Mouse (Mus musculus) heart, postnatal 14 days (tissue): ENCODE data around the gene Cmtm6. TPM values are rescaled to one million over a fixed set of nuclear protein-coding genes. Genes with fewer than 3 reads are reported as not detected.
A peak's percentile ranks its signal among the peaks of the same experiment; 100 is the strongest.
"Not testable (repeated sequence)": the region's sequence is repeated elsewhere in the genome, so short reads cannot be mapped to it uniquely, and the experiment has no call there.

Experiments
- DNase-seq, 2 experiments: peaks; one replicate each; pipeline ENCODE4 v3.0.0; 2021 to 2022
- intact Hi-C: fragments of 180-260 bp; cut with DNase I; formaldehyde crosslinking; loops from one replicate; pipeline ENCODE4 v1.15.1; 2025
- long read RNA-seq, 2 experiments: library from polyadenylated mRNA; stranded (forward); transcript quantifications; one replicate each; pipeline ENCODE4 v2.0.0; 2021
- total RNA-seq, 2 experiments: library from RNA; stranded (reverse); gene quantifications; 2 replicates each; pipeline ENCODE4 v1.2.3; 2021

The Cmtm6 gene
- 10 to 100 TPM; 28.4 to 30.4 TPM for total RNA-seq
- long read RNA-seq, experiment 1, transcript Cmtm6-201 (4 exons, 3,383 nt) = major isoform, 97 of 107 reads
- long read RNA-seq, experiment 1, partial matches to known transcripts = 1 of 107 reads
- long read RNA-seq, experiment 1, other reads (novel, unspliced or antisense) = 9 of 107 reads
- long read RNA-seq, experiment 2, transcript Cmtm6-201 (4 exons, 3,383 nt) = major isoform, 98 of 104 reads
- long read RNA-seq, experiment 2, partial matches to known transcripts = 4 of 104 reads
- long read RNA-seq, experiment 2, other reads (novel, unspliced or antisense) = 2 of 104 reads

DNA sequence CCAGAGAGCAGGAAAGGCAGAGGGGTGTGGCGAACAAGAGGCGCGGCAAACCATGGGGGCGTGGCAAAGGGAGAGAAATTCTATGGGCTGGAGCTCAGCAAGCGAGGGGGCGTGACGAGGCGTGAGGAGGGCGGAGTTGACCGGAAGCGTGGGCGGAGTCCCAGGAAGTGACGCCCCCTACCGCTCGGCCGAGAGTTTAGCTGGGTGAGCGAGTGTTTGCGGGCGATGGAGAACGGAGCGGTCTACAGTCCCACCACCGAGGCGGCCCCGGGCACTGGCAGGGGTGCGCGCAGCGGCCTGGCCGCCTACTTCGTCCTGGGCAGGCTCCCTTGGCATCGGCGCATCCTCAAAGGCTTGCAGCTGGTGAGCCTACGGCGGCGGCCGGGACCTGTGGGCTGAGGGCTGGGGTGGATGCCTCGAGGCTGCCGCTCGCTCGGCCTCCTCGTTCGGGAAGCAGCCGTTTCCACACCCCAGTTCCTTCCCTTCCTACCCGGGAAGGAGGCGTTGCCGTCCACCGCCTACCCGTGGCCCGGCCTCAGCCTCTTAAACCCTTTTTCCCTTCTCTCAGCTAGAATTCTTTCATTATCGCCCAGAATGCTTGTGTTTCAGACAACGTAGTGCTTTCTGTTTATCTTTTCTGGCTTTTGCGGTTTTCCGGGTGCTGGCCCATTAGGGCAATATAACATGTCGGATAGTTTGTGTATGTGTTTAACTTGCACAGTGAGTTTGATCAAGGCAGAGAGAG is at the start of gene Cmtm6:
Gene Cmtm6, plus strand, starts transcription at position 106 of the 745 bp plus-strand sequence.
- intact Hi-C loops = loop anchor here (2.0 kb wide), 1 partner anchor 42 kb away; the partner anchor contains the start of gene Dync1li1
- peak; percentile 99 for DNase-seq

DNA sequence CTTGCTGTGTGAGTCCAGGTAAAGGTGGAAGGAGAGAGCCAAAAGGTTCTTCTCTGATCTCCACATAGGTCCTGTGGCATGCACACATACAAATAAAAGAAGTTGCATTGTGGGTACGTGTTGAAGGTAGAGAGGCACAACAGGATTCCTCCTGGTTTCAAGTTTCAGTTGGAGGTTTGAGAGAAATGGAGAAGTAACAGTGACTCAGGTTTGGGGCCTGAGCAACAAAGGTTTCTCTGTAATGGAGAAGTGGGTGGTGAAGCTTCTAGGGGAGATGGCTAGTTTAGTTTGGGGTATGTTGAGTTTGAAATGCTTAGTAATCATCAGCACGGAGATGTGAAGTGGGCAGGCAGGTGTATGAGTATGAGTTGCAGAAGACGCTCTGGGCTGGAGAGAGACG is 48.7 kb upstream of the Cmtm6 start:
- intact Hi-C loops = no loop called here
- no peak for DNase-seq

DNA sequence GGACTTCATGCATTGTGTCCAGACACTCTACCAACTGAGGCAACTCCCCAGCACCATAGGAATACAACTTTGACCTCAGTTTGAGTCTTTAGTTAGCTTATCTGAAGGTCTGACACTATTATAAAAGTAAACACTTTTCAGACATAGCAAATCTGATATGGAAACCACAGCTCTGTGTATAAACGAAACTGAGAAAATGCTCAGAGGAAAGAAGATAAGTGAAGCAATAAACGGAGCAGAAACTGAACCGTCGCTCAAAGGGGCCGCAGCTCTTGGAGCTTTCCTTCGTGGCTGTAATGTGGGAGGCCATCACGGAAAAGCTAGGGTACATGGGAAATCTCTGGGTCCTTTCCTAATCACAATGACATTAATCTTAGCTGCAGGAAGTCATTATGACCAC is 44.7 kb upstream of the Cmtm6 start:
- intact Hi-C loops = loop anchor here (5.0 kb wide), 1 partner anchor 39 kb away; no protein-coding TSS in a partner anchor

DNA sequence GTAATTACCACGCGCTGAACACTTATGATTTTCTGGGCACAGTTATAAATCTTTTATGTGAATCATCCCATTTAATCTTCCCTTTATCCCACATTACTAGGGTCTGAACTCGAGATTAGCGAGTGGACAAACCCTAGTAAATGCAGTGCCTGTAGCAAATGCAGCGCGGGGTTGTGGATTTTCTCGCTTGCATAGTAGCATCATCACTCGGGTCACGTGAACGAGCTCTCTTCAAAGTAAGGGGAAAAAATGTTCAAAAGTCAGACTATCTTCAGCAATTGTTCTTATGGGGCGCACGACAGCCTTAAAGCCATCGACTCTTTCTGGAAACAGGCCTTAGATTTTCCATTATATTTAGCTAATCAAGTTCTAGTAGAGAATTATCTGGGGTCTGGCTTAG is 43.3 kb upstream of the Cmtm6 start:
- intact Hi-C loops = loop anchor here (2.0 to 5.0 kb wide), 2 partner anchors 40 to 43 kb away; partner anchors contain the start of gene Cmtm6
- DNase-seq = no peak

More for the DNA sequence above, 44.7 kb upstream of the Cmtm6 start:
- no peak for DNase-seq

DNA sequence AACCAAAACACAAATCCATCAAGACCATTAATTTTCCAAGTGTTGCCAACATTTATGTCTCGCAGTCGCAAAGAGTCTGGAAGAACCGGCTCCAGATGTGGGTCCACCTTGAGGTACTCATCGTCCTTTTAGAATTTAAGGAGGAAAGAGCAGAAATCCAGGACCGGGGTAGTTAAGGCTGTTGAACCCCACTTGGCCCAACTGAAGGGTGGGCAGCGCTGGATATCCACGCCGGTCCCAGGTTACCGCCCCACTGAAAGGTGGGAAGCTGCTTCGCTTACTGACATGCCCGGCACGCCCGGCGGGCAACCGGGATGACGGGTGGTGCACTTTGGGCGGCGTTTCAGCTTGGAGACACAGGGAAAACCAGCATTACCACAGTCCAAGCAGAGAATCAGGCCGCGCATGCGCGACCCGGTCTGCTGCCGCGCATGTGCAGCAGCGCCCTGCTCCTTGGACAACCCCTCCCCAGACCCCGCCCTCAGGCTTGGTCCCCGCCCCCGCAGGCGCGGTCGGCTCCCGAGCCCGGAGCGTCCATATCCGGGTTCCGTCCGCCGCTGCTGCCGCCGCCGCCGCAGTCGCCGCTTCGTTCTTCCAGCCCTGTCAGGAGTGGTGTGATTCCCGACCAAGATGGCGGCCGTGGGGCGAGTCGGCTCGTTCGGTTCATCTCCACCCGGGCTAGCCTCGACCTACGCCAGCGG is 42.5 kb upstream of the Cmtm6 start, which contains the start of gene Dync1li1:
Gene Dync1li1, plus strand, starts transcription at position 539 of the 701 bp plus-strand sequence.
- DNase-seq = peak; percentile 99
- intact Hi-C loops = loop anchor here (2.0 to 5.0 kb wide), 2 partner anchors 41 to 42 kb away; partner anchors contain the start of gene Cmtm6

DNA sequence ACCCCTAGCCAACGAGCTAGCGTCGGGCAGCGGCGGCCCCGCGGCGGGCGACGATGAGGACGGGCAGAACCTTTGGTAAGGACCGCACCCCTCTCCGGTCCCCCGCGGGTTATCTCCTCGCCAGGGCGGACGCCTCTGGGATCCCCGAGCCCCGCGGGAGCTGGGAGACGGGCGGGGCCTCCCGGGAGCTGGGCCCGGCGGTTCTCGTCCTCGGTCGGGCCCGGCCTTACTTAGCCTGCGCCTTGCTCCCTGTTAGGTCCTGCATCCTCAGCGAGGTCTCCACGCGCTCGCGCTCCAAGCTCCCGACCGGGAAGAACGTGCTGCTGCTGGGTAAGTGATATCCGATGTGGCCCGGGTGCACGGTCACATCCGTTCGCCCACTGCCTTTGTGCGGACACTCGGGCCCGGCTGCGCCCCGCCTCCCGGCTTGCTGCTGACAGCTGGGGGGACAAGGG is 41.9 kb upstream of the Cmtm6 start:
- intact Hi-C loops = loop anchor here (2.0 to 5.0 kb wide), 2 partner anchors 42 kb away; partner anchors contain the start of gene Cmtm6
- no peak for DNase-seq

DNA sequence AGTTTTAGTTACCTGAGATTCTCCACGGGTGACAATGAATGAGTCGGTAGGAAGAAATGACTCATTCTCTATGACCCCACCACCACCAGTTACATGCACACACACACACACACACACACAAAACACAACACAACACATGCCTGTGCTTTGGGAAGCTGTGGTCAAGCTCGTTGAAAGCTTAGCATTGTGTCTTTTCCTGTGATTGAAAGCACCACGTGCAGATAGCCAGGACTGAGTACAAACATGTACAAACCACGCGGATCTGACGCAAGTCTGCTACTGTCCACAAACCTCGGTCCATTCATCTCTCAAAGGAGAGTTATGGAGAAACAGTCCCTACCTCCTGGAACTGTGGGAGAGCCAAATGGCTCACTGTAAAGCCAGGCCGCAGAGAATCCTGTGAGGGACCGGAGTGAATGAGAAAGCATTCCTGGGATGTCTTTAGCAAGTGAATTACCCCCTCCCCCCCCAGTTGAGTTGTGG is 40.8 kb upstream of the Cmtm6 start:
- no peak for DNase-seq
- intact Hi-C loops = no loop called here

DNA sequence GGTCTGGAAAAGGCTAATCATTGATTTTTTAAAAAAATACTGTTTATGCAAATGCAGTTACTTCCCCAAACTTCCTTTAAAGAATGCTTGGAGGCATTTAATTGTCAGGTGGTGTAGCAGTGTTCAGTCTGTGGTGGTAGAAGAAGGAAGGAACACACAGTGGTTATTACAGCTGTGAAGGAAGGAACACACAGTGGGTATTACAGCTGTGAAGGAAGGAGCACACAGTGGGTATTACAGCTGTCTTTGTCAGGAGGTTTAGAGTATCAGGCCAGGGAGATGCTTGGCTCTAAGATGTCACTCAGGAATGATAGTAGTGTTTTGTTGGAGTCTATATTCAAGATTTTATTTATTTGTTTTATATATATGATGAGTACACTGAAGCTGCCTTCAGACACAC is 39.8 kb upstream of the Cmtm6 start:
- intact Hi-C loops = no loop called here
- DNase-seq = no peak

DNA sequence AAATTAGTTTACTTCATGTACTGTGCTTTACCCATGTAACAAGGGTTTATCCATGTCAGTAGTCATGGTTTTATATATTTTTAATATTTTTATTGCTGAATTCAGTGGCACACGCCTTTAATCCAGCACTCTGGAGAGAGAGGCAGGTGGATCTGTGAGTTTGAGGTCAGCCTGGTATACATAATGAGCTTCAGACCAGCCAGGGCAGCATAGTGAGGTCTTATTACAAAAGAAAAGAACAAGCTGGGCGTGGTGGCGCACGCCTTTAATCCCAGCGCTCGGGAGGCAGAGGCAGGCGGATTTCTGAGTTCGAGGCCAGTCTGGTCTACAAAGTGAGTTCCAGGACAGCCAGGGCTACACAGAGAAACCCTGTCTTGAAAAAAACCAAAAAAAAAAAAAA is 35.3 kb upstream of the Cmtm6 start:
- DNase-seq, intact Hi-C loops: not testable (repeated sequence)

DNA sequence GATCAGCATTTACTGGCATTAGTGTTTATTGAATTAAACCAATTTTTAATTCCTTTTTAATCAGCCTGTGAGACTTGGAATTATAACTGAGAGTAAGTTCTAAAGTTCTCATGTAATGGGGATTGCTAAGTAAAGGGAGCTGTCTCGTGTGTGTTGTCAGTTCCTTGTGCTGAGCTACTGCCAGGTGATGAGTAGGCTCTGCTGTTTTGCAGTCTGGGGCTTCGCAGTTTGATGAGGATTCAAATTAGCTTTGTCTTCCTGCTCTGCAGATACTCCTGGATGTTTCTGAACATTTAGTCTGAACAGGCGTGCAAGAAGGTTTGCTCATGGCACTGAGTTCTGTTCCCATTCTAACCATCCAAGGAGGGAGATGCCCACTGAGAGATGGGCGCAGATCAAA is 33.8 kb upstream of the Cmtm6 start:
- no peak for DNase-seq
- intact Hi-C loops = no loop called here

DNA sequence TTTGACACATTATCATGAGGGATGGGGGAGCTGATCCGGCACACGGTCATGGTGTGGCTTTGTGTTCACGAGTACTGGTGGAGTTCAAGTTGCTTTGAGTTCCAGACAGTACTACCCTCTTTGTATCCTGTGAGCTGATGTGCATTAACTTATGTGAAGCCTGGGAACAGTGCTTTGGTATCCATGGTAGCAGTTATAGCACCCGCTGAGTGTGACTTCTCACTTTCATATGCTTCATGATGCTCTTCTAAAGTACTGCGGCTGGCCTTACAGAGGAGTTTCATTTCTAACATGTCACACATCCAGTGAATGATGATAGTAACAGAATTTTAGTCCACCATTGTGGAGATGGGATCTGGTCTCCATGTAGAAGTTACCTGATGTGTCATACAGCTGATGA is 33.0 kb upstream of the Cmtm6 start:
- intact Hi-C loops = no loop called here
- DNase-seq = no peak

DNA sequence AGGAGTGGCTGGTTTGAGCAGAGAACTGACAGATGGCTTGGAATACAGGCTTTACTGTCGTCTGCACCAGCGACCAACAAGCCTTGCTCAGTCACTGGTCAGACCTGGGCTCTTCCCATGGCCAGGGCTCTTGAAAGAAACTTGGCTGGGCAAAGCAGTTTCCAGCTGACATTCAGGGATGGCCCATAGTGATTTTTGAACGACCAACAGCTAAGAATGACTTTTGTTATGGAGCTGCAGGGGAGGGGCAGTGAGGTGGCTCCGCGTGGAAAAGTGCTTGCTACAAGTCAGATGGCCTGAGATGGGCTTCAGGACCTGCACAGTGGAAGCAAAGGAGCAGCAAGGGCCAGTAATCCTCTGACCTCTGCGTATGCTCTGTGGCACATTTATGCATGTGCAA is 31.7 kb upstream of the Cmtm6 start:
- peak; percentile 16 to 22 for DNase-seq
- intact Hi-C loops = no loop called here

DNA sequence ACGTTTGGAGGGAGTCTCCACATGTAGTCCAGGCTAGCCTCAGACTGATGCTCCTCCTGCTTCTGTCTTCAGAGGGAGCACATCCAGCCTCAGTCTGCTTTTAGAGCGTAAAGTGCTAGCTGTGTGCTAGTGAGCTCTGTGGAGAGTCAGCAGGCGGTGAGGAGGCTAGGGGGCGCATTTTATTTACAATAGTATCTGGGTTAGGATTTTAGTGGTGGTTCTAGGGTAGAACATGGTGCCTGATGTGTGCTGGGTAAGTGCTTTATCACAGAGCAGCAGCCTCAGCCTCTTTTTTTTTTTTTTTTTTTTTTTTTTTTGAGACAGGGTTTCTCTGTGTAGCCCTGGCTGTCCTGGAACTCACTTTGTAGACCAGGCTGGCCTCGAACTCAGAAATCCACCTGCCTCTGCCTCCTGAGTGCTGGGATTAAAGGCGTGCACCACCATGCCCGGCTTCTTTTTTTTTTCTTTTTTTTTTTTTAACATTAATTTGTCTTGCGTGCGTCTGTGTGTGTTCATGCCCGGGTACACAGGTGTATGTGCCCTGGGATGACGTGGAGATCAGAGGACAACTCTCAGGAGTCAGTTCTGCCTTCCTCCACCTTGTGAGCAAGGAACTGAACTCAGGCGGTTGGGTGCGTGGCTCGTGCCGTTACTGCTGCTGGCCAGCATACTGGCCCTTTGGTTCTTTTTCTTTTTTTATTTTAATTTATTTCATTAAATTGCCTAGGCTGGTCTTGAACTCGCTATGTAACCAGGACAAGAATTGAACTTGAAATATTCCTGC is 30.8 kb upstream of the Cmtm6 start:
- intact Hi-C loops = no loop called here
- DNase-seq = no peak

DNA sequence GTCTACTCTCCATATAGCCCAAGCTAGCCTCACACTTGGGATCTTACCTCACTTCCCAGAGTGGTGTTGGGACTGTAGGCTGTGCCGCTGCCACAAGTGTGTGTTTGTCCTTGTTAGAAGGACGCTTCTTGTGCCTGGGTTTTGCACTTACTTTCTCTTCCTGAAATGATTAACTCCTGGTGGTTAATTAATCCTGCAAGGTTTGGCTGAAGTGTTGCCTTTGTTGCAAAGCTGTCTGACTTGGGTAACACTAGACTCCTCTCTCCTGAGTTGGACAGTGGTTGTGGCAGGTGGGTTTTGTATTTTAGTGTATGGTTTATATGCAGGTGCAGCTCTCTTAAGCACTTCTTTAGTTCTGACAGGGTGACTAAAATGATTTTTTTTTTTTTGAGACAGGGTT is 29.9 kb upstream of the Cmtm6 start:
- DNase-seq = no peak
- intact Hi-C loops = no loop called here

DNA sequence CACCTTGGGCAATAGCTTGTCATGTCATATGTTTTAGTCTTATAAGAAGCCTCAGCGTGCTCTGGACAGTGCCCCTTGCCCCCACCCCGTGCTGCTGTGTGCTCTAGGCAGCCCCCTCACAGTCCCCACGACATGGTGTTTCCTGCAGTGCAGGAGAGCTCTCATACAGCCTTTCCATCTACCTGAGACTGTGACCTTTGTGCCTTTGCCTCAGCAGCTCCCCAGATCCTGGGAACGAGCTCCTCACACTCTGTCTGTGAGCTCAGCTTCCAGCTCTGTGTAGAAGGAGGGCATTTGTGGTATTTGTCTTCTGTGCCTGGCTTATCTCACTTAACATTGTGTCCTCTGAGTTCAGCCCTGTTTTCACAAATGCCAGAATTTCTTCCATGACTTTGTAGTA is 29.0 kb upstream of the Cmtm6 start:
- intact Hi-C loops = no loop called here
- no peak for DNase-seq

DNA sequence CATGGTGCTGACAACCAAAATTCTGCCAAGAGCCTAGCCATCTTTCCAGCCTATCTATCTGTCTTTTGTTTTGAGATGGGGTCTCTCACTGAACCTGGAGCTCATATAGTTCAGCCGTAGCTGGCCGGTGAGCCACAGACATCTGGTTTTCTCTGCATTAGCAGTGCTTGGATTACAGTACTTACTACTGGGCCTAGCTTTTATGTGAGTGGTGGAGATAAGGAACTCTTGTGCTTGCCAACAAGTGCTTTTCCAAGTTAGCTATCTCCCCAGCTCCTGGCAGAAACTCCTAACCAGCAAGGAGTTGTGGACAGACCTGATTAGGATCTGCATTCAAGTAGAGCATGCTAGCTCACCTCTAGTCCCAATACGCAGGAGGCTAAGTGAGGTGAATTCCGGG is 23.1 kb upstream of the Cmtm6 start:
- intact Hi-C loops = no loop called here
- no peak for DNase-seq

DNA sequence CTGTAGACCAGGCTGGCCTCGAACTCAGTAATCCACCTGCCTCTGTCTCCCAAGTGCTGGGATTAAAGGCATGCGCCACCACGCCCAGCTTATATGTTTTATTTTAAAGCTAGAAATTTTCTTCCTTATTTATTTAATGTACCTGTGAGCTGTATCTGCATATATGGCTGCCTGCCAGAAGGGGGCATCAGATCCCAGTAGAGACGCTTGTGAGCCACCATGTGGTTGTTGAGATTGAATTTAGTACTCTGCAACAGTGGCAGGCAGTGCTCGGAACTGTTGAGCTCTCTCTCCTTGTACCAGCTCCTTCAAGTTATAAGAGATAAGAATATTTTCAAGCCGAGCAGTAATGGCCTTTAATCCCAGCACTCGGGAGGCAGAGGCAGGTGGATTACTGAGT is 20.6 kb upstream of the Cmtm6 start:
- no peak for DNase-seq
- intact Hi-C loops = no loop called here

DNA sequence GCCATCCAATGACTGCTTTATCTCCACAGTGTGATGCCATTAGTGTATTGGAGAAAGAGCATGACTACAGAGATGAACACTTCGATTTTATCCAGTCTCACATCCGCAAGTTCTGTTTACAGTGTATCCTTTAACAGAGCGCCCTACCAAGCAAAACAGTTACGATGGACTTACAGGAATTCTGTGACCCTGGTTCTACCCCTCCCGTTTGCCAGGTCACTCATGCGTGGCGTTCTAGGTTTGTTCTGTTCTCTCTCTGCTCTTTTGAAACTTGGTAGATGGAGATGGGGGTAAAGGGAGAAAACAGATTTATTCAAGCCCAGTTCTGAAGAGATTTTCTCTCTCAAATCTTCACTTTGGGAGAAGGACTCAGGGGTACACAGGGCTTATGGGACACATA is 17.4 kb upstream of the Cmtm6 start:
- intact Hi-C loops = no loop called here
- DNase-seq = no peak

DNA sequence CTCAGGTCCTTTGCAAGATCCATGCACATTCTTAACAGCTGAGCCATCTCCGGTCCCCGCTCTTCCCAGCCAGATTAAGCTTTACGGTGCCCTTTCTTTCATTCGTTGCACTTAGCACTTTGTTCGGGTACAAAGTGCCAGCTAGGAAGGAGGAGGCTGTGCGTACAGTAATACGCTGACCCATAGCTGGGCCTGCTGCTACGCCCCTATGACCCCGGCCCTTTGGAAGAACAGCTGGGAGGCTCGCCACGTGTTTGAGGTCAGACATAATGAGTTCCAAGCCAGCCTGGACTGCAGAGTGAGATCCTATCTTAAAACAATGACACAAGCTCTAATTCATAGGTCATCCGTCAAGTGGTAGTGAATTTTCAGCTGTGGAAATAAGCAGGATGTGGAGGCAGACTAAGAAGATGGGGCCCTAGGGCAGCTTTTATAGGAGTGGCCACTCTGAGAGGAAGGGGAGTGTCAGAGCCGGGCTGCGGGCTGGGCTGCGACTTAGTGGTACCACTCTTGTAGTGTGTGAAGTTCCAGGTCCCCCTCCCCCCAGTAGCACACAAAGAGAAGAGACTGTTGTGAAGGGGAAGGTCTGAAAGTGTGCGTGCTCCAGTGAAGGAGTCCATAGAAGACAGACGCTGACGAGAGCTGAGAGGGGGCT is 14.1 kb upstream of the Cmtm6 start:
- DNase-seq = no peak
- intact Hi-C loops = no loop called here
